Mouse (Mus musculus) hindbrain, postnatal 0 days (tissue): Measurements from ENCODE around the gene Smo. TPM values are rescaled to one million over a fixed set of nuclear protein-coding genes. Genes with fewer than 3 reads are reported as not detected.
A peak's percentile ranks its signal among the peaks of the same experiment; 100 is the strongest.

Source experiments
- ATAC-seq: fragments of 200-750 bp; cut with Nextera tagmentation; 2 replicates; pipeline ENCODE4 v1.8.0; 2017; ENCODE audit warnings: mild to moderate bottlenecking, moderate TSS enrichment, moderate library complexity
- DNase-seq: peaks from one replicate; pipeline ENCODE4 v3.0.0-alpha.2; 2015; ENCODE audit warnings: low spot score
- H3K27ac ChIP-seq: fragments of 300-500 bp; sonication (generic); 2 replicates; pipeline ENCODE4 v1.5.1; 2014; ENCODE audit warnings: mild to moderate bottlenecking
- H3K27me3 ChIP-seq: fragments of 300-500 bp; sonication (generic); 2 replicates; pipeline ENCODE4 v1.6.1; 2014; ENCODE audit warnings: low read length, mixed read lengths; ENCODE audit not compliant: insufficient read depth
- H3K36me3 ChIP-seq: fragments of 300-500 bp; sonication (generic); 2 replicates; pipeline ENCODE4 v1.6.1; 2014; ENCODE audit warnings: low read length, mixed read lengths; ENCODE audit not compliant: insufficient read depth
- H3K4me1 ChIP-seq: fragments of 300-500 bp; sonication (generic); 2 replicates; pipeline ENCODE4 v1.6.1; 2014; ENCODE audit warnings: antibody characterized with exemption, low read length, mixed read lengths; ENCODE audit not compliant: insufficient read depth
- H3K4me2 ChIP-seq: fragments of 300-500 bp; sonication (generic); 2 replicates; pipeline ENCODE4 v1.6.1; 2014; ENCODE audit warnings: low read depth, mild to moderate bottlenecking, low read length, moderate library complexity, mixed read lengths
- H3K4me3 ChIP-seq: fragments of 300-500 bp; sonication (generic); 2 replicates; pipeline ENCODE4 v1.5.1; 2014; ENCODE audit warnings: low read length
- H3K9ac ChIP-seq: fragments of 300-500 bp; sonication (generic); replicated peaks from 2 replicates; pipeline ENCODE4 v1.6.1; 2014; ENCODE audit warnings: mild to moderate bottlenecking, low read length, moderate library complexity, mixed read lengths
- H3K9me3 ChIP-seq: fragments of 300-500 bp; sonication (generic); 2 replicates; pipeline ENCODE4 v1.6.1; 2016; ENCODE audit warnings: low read length, mixed read lengths
- CTCF ChIP-seq: IDR thresholded peaks from 2 replicates; pipeline ENCODE4 v1.5.1; 2016; ENCODE audit warnings: antibody characterized with exemption, control low read depth, low read depth
- WGBS: fragments of 180-500 bp; shearing (Covaris S2); extraction: QIAGEN DNeasy Blood & Tissue Kit; methylation state at CpG from one replicate; pipeline ENCODE4 v1.1.7; 2014; 5-methylcytosine and 5-hydroxymethylcytosine counted together
- polyA plus RNA-seq: library from polyadenylated mRNA; unstranded; fragments of >200 nt; fragmentation: Nextera tagmentation; extraction: Ambion mirVana; gene quantifications from 2 replicates; pipeline ENCODE4 v1.2.1, GENCODE M21; 2015
- total RNA-seq: library from RNA; depleted of rRNA; stranded (reverse); fragments of >200 nt; gene quantifications from 2 replicates; pipeline ENCODE4 v1.2.3, GENCODE M21; 2014; rRNA removed

Gene Smo
- total and polyA plus RNA-seq, 2 experiments from 2014 or later = 12.8 to 74.3 TPM

DNA sequence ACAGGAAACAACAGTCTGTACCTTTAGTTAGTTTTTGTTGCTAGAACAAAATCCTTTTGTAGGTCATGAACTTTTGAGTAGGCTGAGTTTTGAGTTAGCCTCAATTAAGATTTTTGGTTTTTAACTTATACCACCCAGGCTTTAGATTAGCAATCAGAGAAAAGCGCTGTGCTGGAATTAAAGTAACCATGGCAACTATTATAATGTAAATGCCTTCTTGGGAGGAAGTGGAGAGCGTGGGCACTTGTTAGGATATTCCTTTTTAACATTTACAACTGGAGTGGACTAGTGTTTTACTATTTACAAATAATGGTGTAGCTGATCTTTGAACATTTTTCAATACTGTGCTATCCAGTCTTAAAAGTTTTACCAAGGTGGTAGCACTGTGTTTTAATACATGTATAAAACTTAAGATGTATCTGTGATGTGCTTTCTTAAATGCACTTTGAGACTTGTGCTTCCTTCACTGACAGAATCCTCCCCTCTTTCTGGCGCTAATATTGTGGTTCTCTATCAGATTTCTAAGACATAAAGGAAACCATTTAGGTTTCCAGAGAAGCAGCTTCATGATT is 53.6 kb downstream of the Smo start:
- ATAC-seq (no peak), DNase-seq (peak; percentile 33)
- Histone ChIP-seq H3K4me3 (no peak overlapping the region), H3K9me3 (no peaks in the 10 kb centered on the region), H3K36me3 (no peaks in the 10 kb centered on the region), H3K27me3 (no peaks in the 10 kb centered on the region), H3K27ac (no peak overlapping the region), H3K4me1 (no peaks in the 10 kb centered on the region), H3K9ac (no peak overlapping the region), H3K4me2 (peak overlapping the region; percentile 4; the same call in 1 of the 2 replicates)
- no peak for TF ChIP-seq CTCF
- WGBS = 17% methylated on average over 3 of the region's 3 CpGs

DNA sequence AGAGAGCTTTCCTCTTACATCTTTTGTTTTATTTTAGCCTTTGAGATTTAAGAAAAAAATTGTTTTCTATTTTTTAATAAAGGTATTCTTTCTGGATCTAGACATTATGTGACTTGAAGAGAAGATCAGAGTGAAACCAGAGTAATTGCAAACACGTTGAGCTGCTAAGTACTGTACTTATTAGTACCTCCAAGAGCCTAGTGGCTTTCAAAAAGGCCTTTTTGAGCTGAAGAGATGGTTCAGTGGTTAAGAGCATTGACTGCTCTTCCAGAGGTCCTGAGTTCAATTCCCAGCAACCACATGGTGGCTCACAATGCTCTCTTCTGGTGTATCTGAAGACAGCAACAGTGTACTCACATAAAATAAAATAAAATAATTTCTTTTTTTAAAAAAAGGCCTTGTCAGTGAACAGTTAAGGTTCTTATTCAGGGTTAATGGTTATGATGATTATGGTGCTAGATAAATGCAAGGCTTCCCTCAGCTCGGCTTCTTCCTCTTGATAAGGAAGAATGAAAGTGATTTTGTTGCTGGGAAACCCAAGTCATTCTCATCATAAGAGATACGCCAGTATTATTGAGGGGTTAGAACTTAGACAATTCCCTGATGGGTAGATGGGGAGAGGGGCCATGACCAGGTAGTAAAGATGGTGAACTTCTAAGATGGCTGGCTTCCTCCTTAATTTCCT is 54.9 kb downstream of the Smo start:
- 91% methylated on average over 3 of the region's 3 CpGs for WGBS
- H3K4me1 ChIP-seq = no peaks in the 10 kb centered on the region
- no peak for TF ChIP-seq CTCF
- DNase-seq = no peak
- no peak overlapping the region for H3K9ac ChIP-seq
- ATAC-seq = no peak
- no peak overlapping the region for H3K4me2 ChIP-seq
- H3K9me3 ChIP-seq = no peaks in the 10 kb centered on the region
- no peak overlapping the region for H3K4me3 ChIP-seq
- H3K27me3 ChIP-seq = no peaks in the 10 kb centered on the region
- H3K27ac ChIP-seq = no peak overlapping the region
- no peaks in the 10 kb centered on the region for H3K36me3 ChIP-seq

DNA sequence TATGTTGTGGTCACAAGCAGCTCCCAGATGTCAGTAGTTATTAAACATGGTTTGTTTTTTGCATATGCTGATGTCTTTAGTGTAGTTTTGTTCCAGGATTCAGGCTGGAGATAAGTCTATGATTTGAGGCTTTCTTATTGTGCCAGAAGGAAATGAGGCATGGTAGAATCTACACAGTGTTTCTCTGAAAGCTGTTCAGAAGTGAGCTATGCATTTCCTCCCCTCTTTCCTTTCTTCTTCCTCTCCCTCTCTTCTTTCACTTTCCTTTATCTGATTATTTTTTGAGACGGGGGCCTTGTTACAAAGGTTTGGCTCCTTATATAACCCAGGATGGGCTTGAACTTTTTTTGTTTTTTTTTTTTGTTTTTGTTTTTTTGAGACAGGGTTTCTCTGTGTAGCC is 58.2 kb downstream of the Smo start:
- no peak overlapping the region for H3K4me3 ChIP-seq
- H3K4me1 ChIP-seq = no peaks in the 10 kb centered on the region
- H3K27ac ChIP-seq = no peak overlapping the region
- DNase-seq = no peak
- no peak overlapping the region for H3K9ac ChIP-seq
- TF ChIP-seq CTCF = no peak
- no peaks in the 10 kb centered on the region for H3K9me3 ChIP-seq
- 83% methylated on average over 1 of the region's 1 CpGs for WGBS
- no peak overlapping the region for H3K4me2 ChIP-seq
- ATAC-seq = no peak
- H3K36me3 ChIP-seq = no peaks in the 10 kb centered on the region
- H3K27me3 ChIP-seq = no peaks in the 10 kb centered on the region

DNA sequence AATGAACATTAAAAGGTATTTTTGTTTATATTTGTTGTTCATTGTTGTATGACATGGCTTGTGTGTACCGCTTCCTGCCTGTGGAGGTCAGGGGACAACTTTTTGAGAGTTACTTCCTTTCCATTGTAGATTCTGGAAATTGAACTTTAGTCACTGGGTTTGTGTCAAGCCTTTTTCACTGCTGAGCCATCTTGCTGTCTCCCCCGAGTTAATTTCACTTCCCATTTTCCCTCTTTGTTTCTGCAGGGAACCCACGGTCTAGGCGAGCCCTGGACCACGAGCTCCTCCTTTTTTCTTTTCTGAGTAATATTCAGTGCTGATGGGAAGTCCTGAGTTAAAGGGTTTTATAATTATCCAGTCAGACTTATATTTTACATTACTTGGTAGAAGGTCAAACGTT is 59.3 kb downstream of the Smo start:
- no peak overlapping the region for H3K4me2 ChIP-seq
- no peak overlapping the region for H3K9ac ChIP-seq
- H3K4me3 ChIP-seq = no peak overlapping the region
- H3K4me1 ChIP-seq = no peaks in the 10 kb centered on the region
- no peak for TF ChIP-seq CTCF
- no peak overlapping the region for H3K27ac ChIP-seq
- no peaks in the 10 kb centered on the region for H3K9me3 ChIP-seq
- no peak for ATAC-seq
- no peaks in the 10 kb centered on the region for H3K36me3 ChIP-seq
- no peaks in the 10 kb centered on the region for H3K27me3 ChIP-seq
- 85% methylated on average over 6 of the region's 6 CpGs for WGBS
- DNase-seq = no peak

DNA sequence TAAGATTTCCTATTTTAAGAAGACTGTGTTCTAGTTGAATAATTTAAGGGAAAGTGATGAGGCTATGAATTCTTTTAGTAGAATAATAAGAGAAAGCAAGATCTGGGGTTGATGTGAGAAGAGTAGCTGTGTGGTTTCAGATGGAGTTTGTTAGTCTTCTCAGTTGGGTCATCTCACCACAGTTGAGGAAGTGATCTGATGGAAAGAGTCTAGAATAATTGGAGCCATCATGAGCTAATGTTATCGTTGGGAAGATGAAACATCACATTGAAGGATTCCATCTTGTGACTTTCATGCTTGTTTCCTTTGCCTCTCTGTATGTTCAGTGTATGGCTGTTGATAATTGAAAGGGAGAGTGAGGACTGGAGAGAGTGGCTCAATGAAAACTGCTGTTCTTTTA is 67.7 kb downstream of the Smo start:
- no peak for TF ChIP-seq CTCF
- Histone ChIP-seq H3K4me2 (no peak overlapping the region), H3K27me3 (no peaks in the 10 kb centered on the region), H3K4me3 (no peak overlapping the region), H3K9me3 (no peaks in the 10 kb centered on the region), H3K9ac (no peak overlapping the region), H3K27ac (no peak overlapping the region), H3K36me3 (no peaks in the 10 kb centered on the region), H3K4me1 (no peaks in the 10 kb centered on the region)
- no peak for DNase-seq
- 80% methylated on average over 1 of the region's 1 CpGs for whole genome bisulfite sequencing
- ATAC-seq = no peak

DNA sequence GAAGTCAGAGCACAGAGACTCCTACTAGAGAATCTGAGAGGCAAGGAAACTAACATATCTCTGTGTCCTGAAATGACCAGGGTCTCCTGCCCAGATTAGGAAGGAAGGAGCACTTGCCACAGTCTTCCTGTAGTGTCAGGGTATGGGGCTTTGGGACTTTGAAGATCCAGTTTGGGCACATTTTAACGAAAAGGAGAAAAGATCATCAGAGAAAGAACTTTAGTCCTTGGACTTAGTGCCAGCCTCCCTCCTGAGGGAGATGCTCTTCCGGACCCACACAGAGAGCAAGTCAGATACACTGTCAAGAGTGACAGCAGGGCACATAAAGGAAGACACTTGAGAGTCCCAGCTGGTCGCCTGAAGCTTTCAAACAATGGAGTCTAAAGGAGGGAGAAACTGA is 68.7 kb downstream of the Smo start:
- Histone ChIP-seq H3K36me3 (no peaks in the 10 kb centered on the region), H3K27ac (no peak overlapping the region)
- 50% methylated on average over 3 of the region's 3 CpGs for WGBS

DNA sequence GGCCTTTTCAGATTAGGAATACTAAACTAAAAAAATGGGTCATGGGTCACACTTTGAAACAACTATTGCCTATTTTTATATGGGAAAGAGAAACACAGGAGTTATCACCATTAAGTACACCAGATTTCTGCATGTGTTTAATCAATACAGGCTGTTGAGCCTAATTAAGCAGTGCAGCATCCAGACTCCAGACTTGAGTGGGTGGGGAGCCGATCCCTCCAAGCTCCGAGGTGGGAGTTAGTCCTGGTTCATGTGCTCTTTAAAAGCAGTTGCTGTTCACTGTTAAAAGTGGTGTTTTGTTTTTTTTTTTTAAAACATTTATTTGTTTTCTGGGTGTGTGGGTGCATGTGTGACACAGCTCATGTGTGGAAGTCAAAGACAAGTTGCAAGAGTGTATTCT is 70.1 kb downstream of the Smo start:
- no peak for TF ChIP-seq CTCF
- 75% methylated on average over 2 of the region's 2 CpGs for WGBS
- no peaks in the 10 kb centered on the region for H3K27me3 ChIP-seq
- no peak overlapping the region for H3K9ac ChIP-seq
- H3K4me2 ChIP-seq = no peak overlapping the region
- no peaks in the 10 kb centered on the region for H3K36me3 ChIP-seq
- H3K9me3 ChIP-seq = no peaks in the 10 kb centered on the region
- DNase-seq = no peak
- no peak overlapping the region for H3K27ac ChIP-seq
- ATAC-seq = no peak
- H3K4me3 ChIP-seq = no peak overlapping the region
- H3K4me1 ChIP-seq = no peaks in the 10 kb centered on the region

More for the DNA sequence above, 68.7 kb downstream of the Smo start:
- DNase-seq (no peak), ATAC-seq (no peak)
- Histone ChIP-seq H3K4me1 (no peaks in the 10 kb centered on the region), H3K9ac (no peak overlapping the region), H3K9me3 (no peaks in the 10 kb centered on the region), H3K4me3 (no peak overlapping the region), H3K27me3 (no peaks in the 10 kb centered on the region), H3K4me2 (no peak overlapping the region)
- no peak for TF ChIP-seq CTCF

Other genes with a start within 250 kb of the Smo start
- gene Kcp, start 227.6 kb upstream of the Smo start, total RNA-seq = 13.1 and 27.5 TPM in 2 replicates
- gene Kcp, start 227.6 kb upstream of the Smo start, polyA plus RNA-seq = 7.6 and 7.7 TPM in 2 replicates
- gene Irf5, start 208.9 kb upstream of the Smo start, total RNA-seq = 2.4 and 3.9 TPM in 2 replicates
- 1.8 and 2.1 TPM in 2 replicates for gene Irf5, start 208.9 kb upstream of the Smo start, polyA plus RNA-seq
- 79.2 and 81.8 TPM in 2 replicates for gene Tnpo3, start 125.6 kb upstream of the Smo start, total RNA-seq
- gene Tnpo3, start 125.6 kb upstream of the Smo start, polyA plus RNA-seq = 56.7 and 57.3 TPM in 2 replicates
- gene Tspan33, start 41.3 kb upstream of the Smo start, total RNA-seq = 23.9 and 26.0 TPM in 2 replicates
- gene Tspan33, start 41.3 kb upstream of the Smo start, polyA plus RNA-seq = 15.4 and 15.5 TPM in 2 replicates
- 56.8 and 57.5 TPM in 2 replicates for gene Ahcyl2, start 32.5 kb downstream of the Smo start, total RNA-seq
- 19.6 and 23.1 TPM in 2 replicates for gene Ahcyl2, start 32.5 kb downstream of the Smo start, polyA plus RNA-seq
- gene Strip2, start 181.5 kb downstream of the Smo start, total RNA-seq = 22.6 and 23.2 TPM in 2 replicates
- gene Strip2, start 181.5 kb downstream of the Smo start, polyA plus RNA-seq = 10.8 and 11.6 TPM in 2 replicates